Mouse (Mus musculus) brain, embryonic 14.5 days (tissue): ENCODE measurements at regions not wholly inside any gene's neighbourhood (a gene's known extent, or its start where the extent isn't known, plus 50 kb on each side); places are given as distances from the start of the nearest gene placed in this dataset.

Source experiments
- CTCF ChIP-seq: fragments of 200-500 bp; IDR thresholded peaks from 2 replicates; pipeline ENCODE4 v1.5.1; 2012; ENCODE audit warnings: inconsistent platforms, mild to moderate bottlenecking, moderate library complexity, borderline replicate concordance; ENCODE audit not compliant: insufficient read depth, insufficient read length; ENCODE audit errors: extremely low read depth
- POLR2A ChIP-seq: fragments of 200-500 bp; IDR thresholded peaks from 2 replicates; pipeline ENCODE4 v1.6.1; 2012; ENCODE audit warnings: mild to moderate bottlenecking, inconsistent platforms, borderline replicate concordance; ENCODE audit not compliant: poor library complexity, insufficient read depth, insufficient read length, severe bottlenecking; ENCODE audit errors: extremely low read depth

DNA sequence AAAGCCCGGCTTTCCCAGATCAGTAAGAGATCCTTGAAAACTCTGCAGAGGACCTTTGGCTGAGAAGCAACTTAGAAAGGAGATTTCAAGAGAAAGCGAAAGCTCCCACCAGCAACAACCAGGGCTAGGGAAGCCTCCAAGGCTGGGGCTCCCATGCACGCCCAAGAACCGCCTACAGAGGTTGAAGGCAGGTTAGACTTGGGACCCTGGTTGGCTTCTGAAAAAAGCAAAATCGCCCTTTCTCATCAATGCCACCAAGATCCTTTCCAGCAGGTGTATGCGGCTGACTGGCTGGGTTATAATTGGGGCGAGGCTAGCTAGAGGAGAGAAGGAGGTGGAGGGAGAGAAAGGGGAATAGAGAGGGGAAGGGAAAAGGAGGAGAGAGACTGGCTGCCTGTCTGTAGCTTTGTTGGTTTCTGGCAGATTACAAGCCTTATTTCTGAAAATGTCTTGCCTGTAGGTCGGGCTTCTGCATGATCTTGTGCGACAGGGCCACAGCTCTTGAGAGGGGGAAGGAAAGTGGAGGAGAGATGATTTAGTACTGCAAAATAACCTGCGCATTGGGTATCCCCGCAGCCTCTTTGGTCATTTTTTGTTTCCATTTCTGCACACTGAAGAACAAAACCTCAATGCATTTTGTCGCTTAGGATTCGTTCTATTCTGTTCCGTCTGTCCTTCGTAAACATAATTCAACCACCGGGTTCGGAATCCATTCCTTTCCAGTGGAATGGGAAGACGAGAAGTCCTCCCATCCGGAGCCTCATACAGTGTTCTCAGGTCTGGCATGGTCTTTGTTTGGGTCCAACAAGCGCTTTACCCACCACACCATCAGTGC is 317.5 kb downstream of the Parp8 start:
- TF ChIP-seq CTCF (no peak), POLR2A (no peak)
